Mouse (Mus musculus) G1E (cell line): ENCODE measurements around the gene Lysmd1.

Experiments used
- CTCF ChIP-seq: IDR thresholded peaks from 2 replicates; pipeline ENCODE4 v1.5.1; 2012; ENCODE audit warnings: low read depth, low read length, inconsistent platforms, mixed read lengths
- GATA1 ChIP-seq: IDR thresholded peaks from 2 replicates; pipeline ENCODE4 v1.6.1; 2012; ENCODE audit warnings: borderline replicate concordance, low read length, inconsistent platforms, mixed read lengths
- GATA2 ChIP-seq: IDR thresholded peaks from 2 replicates; pipeline ENCODE4 v1.6.1; 2012; ENCODE audit warnings: low read depth, low read length, inconsistent platforms, borderline replicate concordance
- POLR2AphosphoS5 ChIP-seq: IDR thresholded peaks from 2 replicates; pipeline ENCODE4 v1.6.1; 2012; ENCODE audit warnings: low read depth, low read length, inconsistent platforms; ENCODE audit not compliant: insufficient replicate concordance
- TAL1 ChIP-seq: conservative IDR thresholded peaks from 2 replicates; pipeline ENCODE4 v1.6.1; 2012; ENCODE audit warnings: low read depth, low read length, inconsistent platforms, mixed read lengths

DNA sequence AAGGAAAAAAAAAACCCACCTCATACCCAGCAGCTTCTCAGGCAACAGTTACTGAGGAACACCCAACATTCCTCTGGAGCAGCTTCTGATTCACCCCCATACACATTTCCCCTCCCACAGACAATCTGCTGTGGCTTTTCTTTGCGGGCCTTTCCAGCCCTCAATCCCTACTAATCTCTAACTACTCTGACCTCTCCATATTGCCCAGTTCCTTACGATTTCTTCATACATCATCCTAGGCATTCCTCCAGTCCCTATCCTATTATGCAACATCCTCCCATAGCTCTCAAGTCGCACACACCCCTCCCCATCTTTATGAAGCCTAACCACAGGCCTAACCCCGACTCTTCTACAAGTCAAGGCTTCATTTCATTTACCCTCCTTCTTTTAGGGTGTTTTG, 28.8 kb upstream of the Lysmd1 start:
- TF ChIP-seq POLR2AphosphoS5 (no peak), CTCF (no peak), GATA1 (no peak), TAL1 (no peak), GATA2 (no peak)
